Mouse (Mus musculus) olfactory bulb, adult 2 months (tissue): ENCODE measurements around the gene Slc31a1. TPM values are rescaled to one million over a fixed set of nuclear protein-coding genes. Genes with fewer than 3 reads are reported as not detected.

ENCODE experiments used
- H3K27ac ChIP-seq: fragments of 200-500 bp; 2 replicates; pipeline ENCODE4 v1.5.1; 2012; ENCODE audit warnings: low read depth, low read length; ENCODE audit not compliant: insufficient read depth
- H3K4me1 ChIP-seq: fragments of 200-500 bp; 2 replicates; pipeline ENCODE4 v1.6.1; 2012; ENCODE audit warnings: low read length; ENCODE audit not compliant: control insufficient read depth, insufficient read depth
- H3K4me3 ChIP-seq: fragments of 200-500 bp; 2 replicates; pipeline ENCODE4 v1.5.1; 2012; ENCODE audit warnings: mild to moderate bottlenecking, low read depth, low read length, moderate library complexity; ENCODE audit not compliant: insufficient read depth
- CTCF ChIP-seq: fragments of 200-500 bp; IDR thresholded peaks from 2 replicates; pipeline ENCODE4 v1.5.1; 2012; ENCODE audit warnings: low read depth, mild to moderate bottlenecking, low read length, moderate library complexity; ENCODE audit not compliant: insufficient read depth
- POLR2A ChIP-seq: fragments of 200-500 bp; IDR thresholded peaks from 2 replicates; pipeline ENCODE4 v1.6.1; 2012; ENCODE audit warnings: mild to moderate bottlenecking, low read depth, low read length, moderate library complexity; ENCODE audit not compliant: insufficient read depth
- WGBS: fragments of 180-500 bp; shearing (Covaris S2); methylation state at CpG from one replicate; pipeline ENCODE4 v1.1.7; 2018; 5-methylcytosine and 5-hydroxymethylcytosine counted together
- polyA plus RNA-seq: library from polyadenylated mRNA; stranded (reverse); fragments of >200 nt; gene quantifications from 2 replicates; pipeline ENCODE4 v1.2.4, GENCODE M21; 2012; ENCODE audit warnings: low replicate concordance; ENCODE audit not compliant: missing spikeins, insufficient read depth, insufficient read length

Slc31a1 gene
- polyA plus RNA-seq, 1 experiment, result not detected

GRCm38 (mm10) chr4:62331977-62332376, 28.6 kb upstream of the Slc31a1 start:
- TF ChIP-seq POLR2A, result no peak
- TF ChIP-seq CTCF, result no peak
- Histone ChIP-seq H3K4me1 (no peaks in the 10 kb centered on the region), H3K27ac (no peak overlapping the region), H3K4me3 (no peak overlapping the region)
- WGBS, result 67% methylated on average over 5 of the region's 5 CpGs

- no peak overlapping the region for H3K27ac ChIP-seq
- no peaks in the 10 kb centered on the region for H3K4me1 ChIP-seq
- no peak for TF ChIP-seq POLR2A
- no peak for TF ChIP-seq CTCF
- H3K4me3 ChIP-seq, result no peak overlapping the region
- 91% methylated on average over 5 of the region's 5 CpGs for WGBS
Measured at GRCm38 (mm10) chr4:62338536-62338935, 22.0 kb upstream of the Slc31a1 start.

- WGBS, result 97% methylated on average over 1 of the region's 1 CpGs
- no peak for TF ChIP-seq CTCF
- no peak for TF ChIP-seq POLR2A
- Histone ChIP-seq H3K4me3 (no peak overlapping the region), H3K4me1 (no peaks in the 10 kb centered on the region), H3K27ac (no peak overlapping the region)
Measured at GRCm38 (mm10) chr4:62344000-62344399, 16.5 kb upstream of the Slc31a1 start.

- TF ChIP-seq POLR2A, result no peak
- TF ChIP-seq CTCF, result no peak
- H3K27ac ChIP-seq, result no peak overlapping the region
- WGBS, result 86% methylated on average over 4 of the region's 4 CpGs
- H3K4me1 ChIP-seq, result no peaks in the 10 kb centered on the region
- H3K4me3 ChIP-seq, result no peak overlapping the region
Measured at GRCm38 (mm10) chr4:62345827-62346226, 14.7 kb upstream of the Slc31a1 start.

- H3K4me1 ChIP-seq, result no peaks in the 10 kb centered on the region
- TF ChIP-seq POLR2A (no peak), CTCF (no peak)
- WGBS, result 57% methylated on average over 9 of the region's 9 CpGs
- no peak overlapping the region for H3K4me3 ChIP-seq
- peak overlapping the region; percentile 51; the same call in 1 of the 2 replicates for H3K27ac ChIP-seq
Measured at GRCm38 (mm10) chr4:62347605-62348328, 12.8 kb upstream of the Slc31a1 start.

- H3K27ac ChIP-seq, result peak overlapping the region; percentile 51; the same call in 1 of the 2 replicates
- WGBS, result 61% methylated on average over 2 of the region's 2 CpGs
- H3K4me3 ChIP-seq, result no peak overlapping the region
- TF ChIP-seq POLR2A (no peak), CTCF (no peak)
- H3K4me1 ChIP-seq, result no peaks in the 10 kb centered on the region
Measured at GRCm38 (mm10) chr4:62348329-62348705, 12.2 kb upstream of the Slc31a1 start.

- H3K27ac ChIP-seq, result no peak overlapping the region; the same call in 1 of the 2 replicates
- H3K4me3 ChIP-seq, result no peak overlapping the region
- WGBS, result 75% methylated on average over 2 of the region's 2 CpGs
- no peaks in the 10 kb centered on the region for H3K4me1 ChIP-seq
- TF ChIP-seq POLR2A, result no peak
- no peak for TF ChIP-seq CTCF
Measured at GRCm38 (mm10) chr4:62349371-62349770, 11.2 kb upstream of the Slc31a1 start.

- 84% methylated on average over 1 of the region's 1 CpGs for WGBS
- Histone ChIP-seq H3K4me3 (no peak overlapping the region), H3K27ac (no peak overlapping the region), H3K4me1 (no peaks in the 10 kb centered on the region)
- TF ChIP-seq POLR2A (no peak), CTCF (no peak)
Measured at GRCm38 (mm10) chr4:62357631-62358148, 2.8 kb upstream of the Slc31a1 start.

- H3K27ac ChIP-seq, result 0 out of 2 replicates have a peak overlapping the region, but pooled peaks have one; percentile 72
- WGBS, result 28% methylated on average over 7 of the region's 7 CpGs
- no peak for TF ChIP-seq CTCF
- TF ChIP-seq POLR2A, result no peak
- H3K4me1 ChIP-seq, result no peaks in the 10 kb centered on the region
- H3K4me3 ChIP-seq, result no peak overlapping the region
Measured at GRCm38 (mm10) chr4:62359256-62359775, 1.2 kb upstream of the Slc31a1 start.

- no peak for TF ChIP-seq POLR2A
- no peak for TF ChIP-seq CTCF
- Histone ChIP-seq H3K4me1 (no peaks in the 10 kb centered on the region), H3K4me3 (peak overlapping the region; percentile 64), H3K27ac (no peak overlapping the region)
- under 1% methylated on average over 22 of the region's 22 CpGs for WGBS
Measured at GRCm38 (mm10) chr4:62360805-62361455, 403 bp downstream of the Slc31a1 start.
